Mouse (Mus musculus): ENCODE results near the gene Myo15b. TPM values are rescaled to one million over a fixed set of nuclear protein-coding genes. Genes with fewer than 3 reads are reported as not detected.

Gene Myo15b
- 0.08 and 0.27 TPM in 2 replicates for polyA plus RNA-seq (2015; fragmentation: Nextera tagmentation; extraction: Ambion mirVana)

DNA sequence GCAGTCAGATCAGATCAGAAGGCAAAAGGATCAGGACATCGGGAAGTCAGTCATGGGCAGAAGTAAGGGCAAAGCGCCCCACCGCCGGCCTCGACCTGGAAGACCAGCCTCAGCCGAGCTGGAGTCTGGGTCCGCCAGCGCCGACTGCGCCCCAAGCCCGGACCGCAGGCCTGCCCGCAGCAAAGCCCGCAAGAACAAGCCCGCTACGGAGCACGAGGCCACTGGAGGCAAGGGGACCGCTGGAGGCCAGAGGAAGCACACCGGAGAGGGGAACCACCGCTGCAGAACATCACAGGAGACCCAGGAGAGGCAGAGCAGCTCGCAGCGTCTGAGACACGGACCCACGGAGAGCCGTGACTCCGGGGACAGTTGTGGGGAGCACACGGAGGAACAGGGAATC is at the start of gene Myo15b:
Gene Myo15b, plus strand, starts transcription at position 53 of the 400 bp plus-strand sequence.
- 12% methylated on average over 27 of the region's 27 CpGs for WGBS
- ATAC-seq, result no peak
- Histone ChIP-seq H3K27me3 (peaks cover 72% of the 10 kb centered on the region), H3K4me3 (replicated peaks) (peak within 1 kb of the TSS; percentile 31), H3K4me2 (replicated peaks) (peak within 1 kb of the TSS; percentile 53), H3K4me1 (replicated peaks) (peaks cover 19% of the 10 kb centered on the region), H3K36me3 (no peaks in the 10 kb centered on the region), H3K27ac (no peak within 1 kb of the TSS), H3K9ac (replicated peaks) (peak within 1 kb of the TSS; percentile 36), H3K9me3 (no peaks in the 10 kb centered on the region)

DNA sequence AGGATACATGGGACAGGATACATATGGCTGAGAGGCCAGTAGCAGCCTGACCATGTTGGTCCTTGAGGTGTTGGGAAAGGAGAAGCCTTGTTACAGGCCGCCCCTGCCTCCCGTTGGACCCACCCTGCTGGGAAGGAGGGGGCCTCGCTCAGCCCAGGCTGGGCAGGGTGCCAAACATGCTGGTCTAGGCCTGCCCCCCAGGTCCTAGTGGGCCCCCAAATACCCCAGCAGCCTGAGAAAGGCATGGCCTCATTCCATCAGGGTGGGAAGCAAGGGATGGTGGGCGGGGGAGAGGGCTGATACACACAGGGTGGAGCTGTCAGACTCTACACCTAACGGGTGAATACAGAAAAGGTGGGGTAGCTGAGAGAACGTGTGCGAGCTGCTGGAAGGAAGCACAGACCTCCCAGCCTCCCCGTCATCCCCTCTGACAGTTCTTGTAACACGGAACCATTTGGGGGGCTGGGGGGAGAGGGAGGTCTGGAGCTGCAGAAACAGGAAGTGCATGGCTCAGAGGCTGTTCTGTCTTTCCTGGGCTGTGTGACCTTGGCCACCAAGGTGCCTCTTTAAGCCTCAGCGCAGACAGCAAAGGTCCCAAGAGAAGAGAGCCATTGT is 49.4 kb upstream of the Myo15b start:
- Histone ChIP-seq H3K27me3 (no peaks in the 10 kb centered on the region), H3K9ac (replicated peaks) (peak overlapping the region; percentile 15), H3K4me1 (replicated peaks) (peaks cover 62% of the 10 kb centered on the region), H3K36me3 (peaks cover 40% of the 10 kb centered on the region), H3K4me2 (replicated peaks) (peak overlapping the region; percentile 93), H3K4me3 (replicated peaks) (no peak overlapping the region), H3K27ac (peak overlapping the region; percentile 74), H3K9me3 (no peaks in the 10 kb centered on the region)
- ATAC-seq, result 0 out of 2 replicates have a peak, but pooled peaks have one; percentile 2
- WGBS, result 61% methylated on average over 10 of the region's 10 CpGs

DNA sequence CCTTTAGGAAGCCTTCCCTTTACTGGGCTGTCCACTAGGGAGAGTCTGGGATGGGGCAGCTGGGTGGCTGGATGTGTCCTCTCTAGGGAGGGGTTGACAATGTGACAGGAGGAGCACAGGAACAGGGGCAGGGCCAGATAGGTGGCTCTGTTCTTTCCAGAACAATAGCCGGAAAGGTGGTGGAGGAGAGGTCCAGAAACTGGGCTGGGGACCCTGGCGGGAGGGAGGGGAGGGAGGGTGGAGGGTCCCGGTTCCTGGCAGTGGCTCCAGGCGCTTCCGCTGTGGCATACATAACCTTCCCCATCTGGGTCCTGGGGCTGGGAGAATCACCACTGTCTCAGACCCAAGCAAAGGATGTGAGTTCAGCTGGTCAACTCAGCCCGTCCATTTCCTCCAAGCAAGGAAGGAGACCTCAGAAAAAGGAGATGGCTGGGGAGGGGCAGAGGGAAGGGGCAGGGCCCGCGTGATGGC is 48.9 kb upstream of the Myo15b start:
- H3K9me3 ChIP-seq, result no peaks in the 10 kb centered on the region
- ATAC-seq, result no peak
- H3K4me3 ChIP-seq (replicated peaks), result no peak overlapping the region
- WGBS, result 78% methylated on average over 8 of the region's 8 CpGs
- peak overlapping the region; percentile 15 for H3K9ac ChIP-seq (replicated peaks)
- H3K4me1 ChIP-seq (replicated peaks), result peaks cover 66% of the 10 kb centered on the region
- H3K4me2 ChIP-seq (replicated peaks), result peak overlapping the region; percentile 93
- peak overlapping the region; percentile 74 for H3K27ac ChIP-seq
- peaks cover 36% of the 10 kb centered on the region for H3K36me3 ChIP-seq
- no peaks in the 10 kb centered on the region for H3K27me3 ChIP-seq

GRCm38 (mm10) chr11:115810377-115810776 is 47.8 kb upstream of the Myo15b start:
- Histone ChIP-seq H3K27ac (no peak overlapping the region; the same call in 1 of the 2 replicates), H3K4me1 (replicated peaks) (peaks cover 70% of the 10 kb centered on the region), H3K27me3 (no peaks in the 10 kb centered on the region), H3K4me3 (replicated peaks) (peak overlapping the region; percentile 92), H3K4me2 (replicated peaks) (peak overlapping the region; percentile 93), H3K36me3 (peaks cover 25% of the 10 kb centered on the region), H3K9ac (replicated peaks) (peak overlapping the region; percentile 46; the same call in 1 of the 2 replicates), H3K9me3 (no peaks in the 10 kb centered on the region)
- WGBS, result 85% methylated on average over 14 of the region's 14 CpGs
- ATAC-seq, result no peak

DNA sequence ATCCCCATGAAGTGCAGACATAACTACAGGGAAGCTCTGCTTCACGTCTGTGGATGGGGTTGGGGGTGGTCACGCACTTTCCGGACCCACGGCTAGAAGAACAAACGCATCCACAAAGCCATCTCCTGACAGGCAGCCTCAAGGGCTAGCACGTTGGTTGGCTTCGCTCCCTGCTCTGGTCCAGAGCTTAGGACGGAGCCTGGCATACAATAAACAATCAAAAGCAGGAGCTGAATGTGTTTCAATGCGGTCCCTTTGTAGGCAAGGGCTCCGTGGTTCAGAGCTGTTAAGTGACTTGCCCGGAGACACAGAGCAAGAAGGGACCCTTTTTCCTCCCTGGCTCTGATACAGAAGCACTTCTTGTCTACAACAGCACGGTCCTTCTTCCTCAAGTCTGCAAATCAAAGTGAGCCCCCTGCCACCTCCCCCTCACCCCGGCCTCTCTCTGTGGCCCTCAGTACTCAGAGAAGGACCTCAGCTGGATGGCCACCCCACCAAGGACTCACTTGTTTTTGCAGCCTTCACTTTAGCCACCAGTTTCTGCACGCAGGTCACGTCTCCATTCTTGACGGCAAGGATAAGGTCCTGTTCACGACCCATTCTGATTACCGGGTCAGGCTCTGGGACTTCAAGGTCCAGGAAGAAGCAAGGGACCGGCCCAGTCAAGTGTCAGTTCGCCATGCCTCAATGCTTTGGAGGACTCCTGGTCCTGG is 46.7 kb upstream of the Myo15b start:
- H3K4me3 ChIP-seq (replicated peaks), result peak overlapping the region; percentile 92
- ATAC-seq, result no peak
- peaks cover 23% of the 10 kb centered on the region for H3K36me3 ChIP-seq
- no peaks in the 10 kb centered on the region for H3K27me3 ChIP-seq
- WGBS, result 83% methylated on average over 20 of the region's 20 CpGs
- peak overlapping the region; percentile 93 for H3K4me2 ChIP-seq (replicated peaks)
- peaks cover 80% of the 10 kb centered on the region for H3K4me1 ChIP-seq (replicated peaks)
- no peak overlapping the region for H3K27ac ChIP-seq
- peak overlapping the region; percentile 83 for H3K9ac ChIP-seq (replicated peaks)
- H3K9me3 ChIP-seq, result no peaks in the 10 kb centered on the region

DNA sequence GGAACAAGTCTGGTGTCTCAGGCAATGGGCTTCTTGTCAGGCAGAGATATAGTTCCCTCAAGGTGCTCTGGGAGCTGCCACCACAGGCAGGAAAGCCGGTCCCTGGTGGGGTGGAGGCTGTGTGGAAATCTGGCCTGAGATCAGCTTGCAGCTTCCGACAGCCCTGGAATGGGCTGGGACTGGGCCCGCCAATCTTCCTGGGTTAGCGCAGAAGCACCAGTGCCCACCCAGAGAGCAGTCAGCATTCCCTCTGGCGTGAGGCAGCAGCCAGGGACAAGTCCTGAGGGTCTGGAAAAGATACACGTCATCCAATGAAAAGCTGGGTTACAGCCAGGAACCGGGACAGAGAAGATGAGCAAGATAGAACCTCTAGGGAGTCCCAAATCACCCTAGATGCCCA is 46.1 kb upstream of the Myo15b start:
- H3K27ac ChIP-seq, result no peak overlapping the region; the same call in 1 of the 2 replicates

DNA sequence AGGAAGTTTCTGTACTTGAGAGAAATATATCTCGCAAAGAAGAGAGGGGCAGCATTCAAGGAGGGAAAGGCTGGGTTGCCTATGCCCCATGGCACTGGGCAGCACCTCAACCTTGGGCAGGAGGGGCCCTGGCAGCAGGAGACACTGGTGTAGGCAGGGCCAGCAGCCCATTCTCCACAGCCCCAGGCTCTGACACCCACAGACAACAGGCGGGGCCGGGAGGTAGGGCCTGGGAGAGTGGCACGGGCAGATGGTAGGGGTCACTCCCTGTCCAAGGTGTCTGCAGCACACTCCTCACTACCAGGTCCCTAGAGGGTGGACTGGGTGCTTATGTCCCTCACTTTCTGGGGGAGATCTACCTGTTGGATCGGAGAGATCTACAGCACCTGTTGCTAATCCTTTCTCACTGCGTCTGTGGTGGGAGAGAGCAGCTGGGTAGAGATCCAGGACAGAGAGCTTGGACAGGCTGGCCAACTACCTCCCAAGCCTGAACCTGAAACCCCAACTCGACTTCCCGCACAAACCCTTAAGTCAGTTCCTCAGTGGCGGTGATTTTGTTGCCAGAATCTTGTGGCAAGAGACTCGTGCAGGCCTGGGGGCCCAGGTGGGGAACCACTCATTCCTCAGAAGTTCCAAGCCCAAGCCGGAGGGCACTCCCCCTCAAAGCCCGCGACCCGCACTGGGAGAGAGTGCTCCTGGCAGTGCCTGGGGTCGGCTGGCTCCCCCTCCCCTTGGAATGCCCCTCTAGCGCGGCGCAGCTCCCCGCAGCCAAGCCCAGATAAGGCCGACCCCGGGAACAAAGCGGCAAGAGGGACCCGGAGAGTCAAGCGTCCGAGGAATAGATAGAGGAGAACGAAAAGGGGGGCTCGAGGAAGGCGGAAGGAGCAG is 45.4 kb upstream of the Myo15b start:
- H3K9ac ChIP-seq (replicated peaks), result peak overlapping the region; percentile 83
- ATAC-seq, result peak; percentile 21
- H3K27me3 ChIP-seq, result no peaks in the 10 kb centered on the region
- peak overlapping the region; percentile 93 for H3K4me2 ChIP-seq (replicated peaks)
- peaks cover 73% of the 10 kb centered on the region for H3K4me1 ChIP-seq (replicated peaks)
- H3K27ac ChIP-seq, result peak overlapping the region; percentile 57
- H3K4me3 ChIP-seq (replicated peaks), result peak overlapping the region; percentile 92
- no peaks in the 10 kb centered on the region for H3K9me3 ChIP-seq
- peaks cover 25% of the 10 kb centered on the region for H3K36me3 ChIP-seq
- WGBS, result 3% methylated on average over 28 of the region's 28 CpGs

More for the DNA sequence above, 46.1 kb upstream of the Myo15b start:
- H3K4me3 ChIP-seq (replicated peaks), result peak overlapping the region; percentile 92
- no peaks in the 10 kb centered on the region for H3K9me3 ChIP-seq
- H3K4me1 ChIP-seq (replicated peaks), result peaks cover 79% of the 10 kb centered on the region
- ATAC-seq, result no peak
- WGBS, result 46% methylated on average over 7 of the region's 7 CpGs
- peak overlapping the region; percentile 83 for H3K9ac ChIP-seq (replicated peaks)
- peaks cover 23% of the 10 kb centered on the region for H3K36me3 ChIP-seq
- no peaks in the 10 kb centered on the region for H3K27me3 ChIP-seq
- H3K4me2 ChIP-seq (replicated peaks), result peak overlapping the region; percentile 93

GRCm38 (mm10) chr11:115813507-115814296 is 44.5 kb upstream of the Myo15b start, which contains the start of gene Caskin2:
Gene Caskin2, minus strand, starts transcription at chr11:115813639.
- H3K4me1 ChIP-seq (replicated peaks), result peaks cover 64% of the 10 kb centered on the region
- under 1% methylated on average over 43 of the region's 44 CpGs for WGBS
- H3K27me3 ChIP-seq, result no peaks in the 10 kb centered on the region
- H3K27ac ChIP-seq, result peak within 1 kb of the TSS; percentile 57
- H3K4me3 ChIP-seq (replicated peaks), result peak within 1 kb of the TSS; percentile 92
- no peaks in the 10 kb centered on the region for H3K9me3 ChIP-seq
- peak within 1 kb of the TSS; percentile 93 for H3K4me2 ChIP-seq (replicated peaks)
- ATAC-seq, result peak; percentile 89
- peaks cover 32% of the 10 kb centered on the region for H3K36me3 ChIP-seq
- H3K9ac ChIP-seq (replicated peaks), result peak within 1 kb of the TSS; percentile 90

GRCm38 (mm10) chr11:115814605-115815450 is 43.4 kb upstream of the Myo15b start, which contains the start of gene Tsen54:
Gene Tsen54, plus strand, starts transcription at chr11:115814724.
- Histone ChIP-seq H3K27ac (peak within 1 kb of the TSS; percentile 81), H3K27me3 (no peaks in the 10 kb centered on the region), H3K4me3 (replicated peaks) (peak within 1 kb of the TSS; percentile 92), H3K9me3 (no peaks in the 10 kb centered on the region), H3K36me3 (peaks cover 37% of the 10 kb centered on the region), H3K4me2 (replicated peaks) (peak within 1 kb of the TSS; percentile 93), H3K9ac (replicated peaks) (peak within 1 kb of the TSS; percentile 90), H3K4me1 (replicated peaks) (peaks cover 52% of the 10 kb centered on the region)
- peak; percentile 57 for ATAC-seq
- 0% methylated on average over 71 of the region's 84 CpGs for WGBS

- Histone ChIP-seq H3K9me3 (no peaks in the 10 kb centered on the region), H3K4me1 (replicated peaks) (peaks cover 27% of the 10 kb centered on the region), H3K36me3 (peaks cover 51% of the 10 kb centered on the region), H3K4me3 (replicated peaks) (no peak overlapping the region), H3K27ac (no peak overlapping the region), H3K27me3 (peaks cover 5% of the 10 kb centered on the region), H3K4me2 (replicated peaks) (no peak overlapping the region), H3K9ac (replicated peaks) (no peak overlapping the region)
- 91% methylated on average over 5 of the region's 5 CpGs for WGBS
- ATAC-seq, result no peak
Measured at GRCm38 (mm10) chr11:115817331-115817730, 40.9 kb upstream of the Myo15b start.

Measured in midbrain, embryonic 13.5 days (tissue).